ENCODE assay signal across 11 mouse cellular contexts in the genomic region with DNA sequence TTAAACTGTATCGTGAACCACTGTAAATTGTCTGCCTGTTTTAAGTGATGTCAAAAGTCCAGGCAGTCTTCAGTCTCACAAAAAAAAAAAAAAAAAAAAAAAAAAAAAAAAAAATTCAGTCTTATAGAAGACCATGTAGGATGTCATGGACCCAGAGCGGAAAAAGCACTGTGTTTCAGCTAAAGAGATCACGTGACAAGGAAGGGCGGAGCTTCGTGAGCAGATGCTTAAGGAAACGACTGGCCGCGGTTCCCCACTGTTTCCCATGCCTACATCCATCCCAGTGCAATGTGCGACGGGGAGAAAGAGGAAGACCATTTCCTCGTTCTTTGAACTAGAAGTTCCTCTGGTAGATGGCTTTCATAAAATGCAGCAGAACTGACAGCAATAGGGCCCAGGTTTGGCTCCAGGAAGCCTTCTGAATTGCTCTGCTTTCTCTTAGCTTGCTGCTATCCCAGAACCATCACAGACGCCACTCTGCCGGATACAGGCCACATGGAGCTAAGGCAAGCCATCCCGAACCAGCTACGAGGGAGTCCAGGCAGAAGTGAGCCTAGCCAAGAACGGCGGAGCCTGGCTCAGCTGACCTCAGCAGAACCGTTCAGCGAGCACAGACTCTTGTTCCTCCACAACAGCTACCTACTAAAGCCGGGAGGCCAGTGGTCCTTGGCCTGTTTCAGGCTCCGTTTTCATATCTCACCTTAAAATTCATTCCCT.
DNase-seq lines count a peak whose midpoint lies in the region; ATAC-seq and TF ChIP-seq lines count a peak whose summit lies in the region.
"Had no signal": no experiment of that assay in that cellular context is flagged by ENCODE, and none has a peak within 500 bp of the region (broad histone marks: within the 10 kb centered on the region; RNA-seq: fewer than 3 reads in every experiment).

No protein-coding gene starts in this region.

- TF ChIP-seq POLR2A in testis, adult 2 months (IDR thresholded peaks at IDR 0.05; ENCODE audit: control insufficient read depth, low read depth, low read length), result no peak

- no peak overlapping the region for H3K9ac ChIP-seq in hindbrain, postnatal 0 days (replicated peaks; ENCODE audit: low read length)

- H3K4me1 ChIP-seq in testis, adult 2 months (ENCODE audit: control insufficient read depth, insufficient read depth, low read length), result peaks cover 2% of the 10 kb centered on the region; the same call in 1 of the 2 replicates
- no peaks in the 10 kb centered on the region for H3K4me1 ChIP-seq in hindbrain, postnatal 0 days (ENCODE audit: insufficient read depth, low read length)

- H3K36me3 ChIP-seq in testis, adult 2 months (ENCODE audit: control insufficient read depth, insufficient read depth, low read length), result no peaks in the 10 kb centered on the region
- H3K36me3 ChIP-seq in macrophage (ENCODE audit: inconsistent target), result no peaks in the 10 kb centered on the region
- H3K36me3 ChIP-seq in hindbrain, postnatal 0 days (ENCODE audit: insufficient read depth, low read length), result no peaks in the 10 kb centered on the region

- TF ChIP-seq CTCF in testis, adult 2 months (IDR thresholded peaks at IDR 0.05; ENCODE audit: control insufficient read depth, insufficient read depth, insufficient replicate concordance, low read depth, low read length), result no peak
- no peak for TF ChIP-seq CTCF in hindbrain, postnatal 0 days (IDR thresholded peaks at IDR 0.05; ENCODE audit: low read depth)

- no peak overlapping the region for H3K27ac ChIP-seq in testis, adult 2 months (ENCODE audit: control insufficient read depth, insufficient read depth, low read depth, low read length)
- peak overlapping the region; percentile 32 for H3K27ac ChIP-seq in macrophage
- H3K27ac ChIP-seq in hindbrain, postnatal 0 days, result no peak overlapping the region
- H3K27ac ChIP-seq: heart, adult 2 months had no signal

- 57% methylated on average over 21 of the region's 21 CpGs for WGBS in macrophage (ENCODE audit: missing documents)
- WGBS in hindbrain, postnatal 0 days, result 85% methylated on average over 21 of the region's 21 CpGs

- H3K4me2 ChIP-seq in hindbrain, postnatal 0 days (ENCODE audit: low read depth, low read length), result no peak overlapping the region

- no peak for ATAC-seq in CD4-positive, CD25-positive, alpha-beta regulatory T cell, adult 4 months
- no peak for ATAC-seq in hindbrain, postnatal 0 days

- no peaks in the 10 kb centered on the region for H3K9me3 ChIP-seq in hindbrain, postnatal 0 days (ENCODE audit: low read length)

- no peaks in the 10 kb centered on the region for H3K27me3 ChIP-seq in testis, adult 2 months (ENCODE audit: control insufficient read depth, insufficient read depth, low read length)
- H3K27me3 ChIP-seq in hindbrain, postnatal 0 days (ENCODE audit: insufficient read depth, low read length), result no peaks in the 10 kb centered on the region

- H3K79me2 ChIP-seq in macrophage (ENCODE audit: inconsistent target), result no peaks in the 10 kb centered on the region

- DNase-seq in CD4-positive, CD25-positive, alpha-beta regulatory T cell, adult 2 months (ENCODE audit: low read depth, low spot score), result peak; percentile 9
- no peak for DNase-seq in testis, postnatal 10 days (ENCODE audit: low spot score)
- no peak for DNase-seq in embryo, embryonic 11 days
- no peak for DNase-seq in hindbrain, postnatal 0 days (ENCODE audit: low spot score)
- DNase-seq in retina, postnatal 1 day, result no peak
- DNase-seq: adrenal gland, adult 2 months; kidney, postnatal 25 days had no signal

- H3K4me3 ChIP-seq in testis, adult 2 months (ENCODE audit: control insufficient read depth, low read depth, low read length), result peak overlapping the region; percentile 43
- H3K4me3 ChIP-seq in macrophage (ENCODE audit: inconsistent target), result no peak overlapping the region
- H3K4me3 ChIP-seq in hindbrain, postnatal 0 days (ENCODE audit: low read length), result no peak overlapping the region
- H3K4me3 ChIP-seq: heart, adult 2 months had no signal
